Mouse (Mus musculus) ES-CJ7 (cell line): ENCODE results near the gene Gnas.
A peak's percentile ranks its signal among the peaks of the same experiment; 100 is the strongest.
"Not testable (repeated sequence)": the region's sequence is repeated elsewhere in the genome, so short reads cannot be mapped to it uniquely, and the experiment has no call there.

ENCODE experiments used
- DNase-seq: peaks from one replicate; pipeline ENCODE4 v3.0.0; 2011; ENCODE audit warnings: low read depth, low spot score

The Gnas gene

DNA sequence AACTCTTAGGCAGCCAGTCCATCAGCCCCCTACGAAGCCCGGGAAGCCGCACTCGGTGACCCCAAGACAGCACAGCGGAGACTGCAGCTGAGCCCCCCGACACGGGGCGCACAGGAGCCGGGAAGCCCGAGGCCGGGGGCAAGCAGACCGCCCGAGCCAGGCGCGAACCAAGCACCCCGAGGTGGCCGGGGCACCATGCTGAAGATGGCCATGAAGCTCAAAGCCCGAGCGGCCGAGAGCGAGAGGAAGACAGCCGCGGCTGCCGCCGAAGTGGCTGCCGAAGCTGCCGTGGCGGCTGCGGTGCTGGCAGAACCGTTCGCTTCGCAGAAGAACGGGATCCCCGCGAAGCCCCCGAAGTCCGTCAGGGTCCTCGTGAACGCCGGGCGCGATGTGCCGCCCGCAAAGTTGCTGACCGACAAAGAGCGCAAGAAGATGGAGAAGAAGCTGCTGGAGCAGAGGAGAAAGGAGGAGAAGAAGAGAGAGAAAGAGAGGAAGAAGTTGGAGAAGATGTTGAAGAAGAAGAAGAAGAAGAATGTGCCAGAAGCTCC lies 44.3 kb downstream of the Gnas start:
- no peak for DNase-seq

DNA sequence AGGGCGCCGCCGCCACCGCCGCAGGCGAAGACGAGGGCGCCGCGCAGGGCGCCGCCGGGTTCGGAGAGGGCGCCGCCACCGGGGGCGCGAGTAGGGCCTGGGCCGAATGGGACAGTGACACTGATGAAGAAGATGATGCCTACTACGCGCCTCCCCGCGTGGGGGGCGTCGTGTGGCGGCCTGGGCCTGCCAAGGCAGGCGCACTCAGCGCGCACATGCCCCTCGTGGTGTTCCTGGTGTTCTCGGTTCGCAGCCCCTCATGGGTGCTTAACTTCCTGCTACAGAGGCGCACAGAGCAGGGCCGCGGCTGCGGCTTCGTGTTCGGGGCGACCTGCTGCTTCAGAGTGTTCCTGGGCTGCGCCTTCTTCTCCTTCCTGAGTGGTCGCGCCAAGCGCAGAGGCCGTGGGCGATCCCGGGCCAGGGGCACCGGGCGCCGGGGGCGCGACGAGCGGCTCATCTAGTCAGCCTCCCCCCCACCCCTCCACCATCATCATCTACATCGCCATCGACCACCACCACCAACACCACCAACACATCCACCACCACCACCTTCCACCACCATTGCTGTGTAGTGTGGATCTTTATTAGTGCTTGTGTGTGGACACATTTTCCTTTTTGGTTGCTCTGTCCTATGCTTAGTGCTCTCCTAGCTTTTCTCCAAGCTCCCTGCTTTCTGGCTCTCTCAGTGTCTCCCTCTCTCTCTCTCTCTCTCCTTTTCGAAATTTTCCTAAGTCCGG lies 45.0 kb downstream of the Gnas start:
- peak; percentile 49 for DNase-seq

GRCm38 (mm10) chr2:174329663-174330615 lies 45.8 kb downstream of the Gnas start:
- DNase-seq, result peak; percentile 50

DNA sequence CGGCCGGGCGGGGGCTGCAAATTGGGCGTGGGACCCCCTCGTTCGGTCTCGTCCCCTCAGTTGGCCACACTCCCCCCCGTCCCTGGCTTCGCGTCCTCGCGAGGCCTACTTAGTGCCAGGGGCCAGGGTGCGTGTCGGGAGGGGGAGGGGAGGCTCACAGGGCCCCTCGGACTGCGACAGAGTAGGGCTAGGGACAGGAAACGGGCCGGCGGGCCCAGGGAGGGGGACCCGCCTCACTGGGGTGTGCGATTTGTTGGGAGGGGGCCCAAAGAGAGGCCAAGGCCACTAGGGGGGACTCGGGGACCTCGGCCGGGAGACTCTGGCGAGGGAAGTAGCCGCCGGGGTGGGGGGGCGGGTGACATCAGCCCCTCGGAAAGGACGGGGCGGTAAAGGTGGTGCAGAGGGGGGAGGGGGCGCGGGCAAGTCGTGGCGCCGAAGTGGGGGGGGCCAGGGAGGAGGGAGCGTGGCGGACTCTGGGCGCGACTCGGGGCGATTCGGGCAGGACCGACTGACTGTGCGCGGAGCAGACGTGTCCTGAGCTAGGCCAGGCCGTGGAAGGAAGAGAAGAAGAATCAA lies 46.6 kb downstream of the Gnas start:
- peak; percentile 60 for DNase-seq

- DNase-seq, result no peak
Observed at GRCm38 (mm10) chr2:174331282-174332030, 47.3 kb downstream of the Gnas start.

GRCm38 (mm10) chr2:174333239-174333890 lies 49.2 kb downstream of the Gnas start:
- DNase-seq, result no peak

DNA sequence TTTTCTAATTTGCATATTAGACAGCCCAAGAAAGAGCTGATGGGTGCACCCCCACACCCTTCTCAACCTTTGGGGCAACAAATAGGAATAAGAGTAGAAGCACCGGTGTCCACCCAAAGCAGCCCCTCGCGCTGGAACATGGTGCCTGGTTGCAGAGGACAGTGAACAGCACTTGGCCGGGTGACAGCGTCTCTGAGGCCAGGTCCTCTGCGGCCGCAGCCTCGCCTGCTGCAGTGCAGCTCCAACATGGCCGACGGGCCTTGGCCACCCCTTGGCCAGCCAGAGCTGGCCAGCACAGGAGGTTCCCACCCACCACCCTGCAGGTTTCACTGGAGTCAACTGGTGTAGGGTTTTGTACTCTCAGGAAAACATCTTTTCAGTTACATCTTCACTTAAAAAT lies 50.3 kb downstream of the Gnas start:
- no peak for DNase-seq

GRCm38 (mm10) chr2:174337275-174337674 lies 53.2 kb downstream of the Gnas start:
- DNase-seq, result no peak

DNA sequence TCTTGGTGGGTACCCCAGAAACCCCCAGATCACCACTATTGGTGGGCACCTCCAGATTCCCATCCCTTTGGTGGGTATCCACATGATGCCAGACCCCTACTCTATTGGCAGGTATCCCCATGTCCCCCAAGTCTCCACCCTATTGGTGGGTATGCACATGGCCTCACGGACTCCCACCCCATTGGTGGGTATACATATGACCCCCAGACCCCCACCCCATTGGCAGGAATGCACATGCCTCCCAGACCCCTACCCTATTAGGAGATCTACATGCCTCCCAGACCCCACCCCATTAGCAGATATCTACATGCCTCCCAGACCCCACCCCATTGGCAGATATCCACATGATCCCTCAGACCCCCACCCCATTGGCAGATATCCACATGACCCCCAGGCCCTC lies 55.6 kb downstream of the Gnas start:
- no peak for DNase-seq

DNA sequence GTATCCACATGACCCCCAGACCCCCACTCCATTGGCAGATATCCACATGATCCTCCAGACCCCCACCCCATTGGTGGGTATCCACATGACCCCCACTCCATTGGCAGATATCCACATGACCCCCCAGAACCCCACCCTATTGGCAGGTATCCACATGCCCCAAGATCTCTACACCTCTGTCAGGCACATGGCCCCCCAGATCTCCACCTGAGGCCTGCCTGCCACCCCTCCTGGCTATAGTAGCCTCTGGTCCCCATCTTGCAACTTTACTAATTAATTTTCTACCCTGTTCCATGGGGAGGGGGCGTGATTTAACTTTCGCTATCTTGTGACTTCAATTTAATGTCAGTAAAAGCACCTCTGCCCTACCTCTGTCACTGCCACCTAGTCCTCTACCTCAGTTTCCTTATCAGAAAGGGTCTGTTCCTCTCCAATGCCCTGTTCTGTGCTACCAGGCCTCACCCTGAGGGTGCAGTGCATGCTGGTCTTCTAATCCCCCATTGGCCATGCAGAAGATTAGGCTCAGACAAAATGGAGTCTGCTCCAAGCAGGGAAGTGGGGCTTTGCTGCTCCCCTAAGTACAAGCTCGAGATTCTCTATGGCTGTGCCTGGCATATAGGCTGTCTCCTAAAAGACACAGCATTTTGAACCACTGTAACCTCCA lies 56.2 kb downstream of the Gnas start:
- no peak for DNase-seq

- no peak for DNase-seq
Observed at GRCm38 (mm10) chr2:174340893-174341580, 56.9 kb downstream of the Gnas start.

DNA sequence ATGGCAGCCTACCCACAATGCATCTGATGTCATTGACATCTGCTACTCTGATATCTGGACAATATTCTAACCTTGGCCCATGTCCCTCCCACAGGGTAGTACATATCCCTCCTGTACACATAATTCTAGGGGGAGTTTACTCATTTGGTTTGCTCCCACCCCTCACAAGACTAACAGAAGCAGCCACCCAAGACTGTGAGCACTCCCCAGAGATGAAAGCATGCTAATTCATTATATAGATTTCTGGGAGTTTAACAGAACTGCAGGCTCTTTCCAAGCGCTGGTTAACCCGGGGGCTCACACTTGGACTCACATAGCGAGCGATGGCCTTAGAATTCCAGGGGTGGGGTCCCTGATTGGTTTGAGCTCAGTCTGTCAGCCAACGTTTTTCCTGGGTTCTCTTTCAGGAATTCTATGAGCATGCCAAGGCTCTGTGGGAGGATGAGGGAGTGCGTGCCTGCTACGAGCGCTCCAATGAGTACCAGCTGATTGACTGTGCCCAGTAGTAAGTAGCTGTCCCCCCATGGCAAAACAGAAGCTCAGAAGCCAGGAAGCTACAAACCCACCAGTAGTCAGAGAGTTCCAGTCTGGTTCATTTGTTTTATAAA lies 58.8 kb downstream of the Gnas start:
- no peak for DNase-seq

DNA sequence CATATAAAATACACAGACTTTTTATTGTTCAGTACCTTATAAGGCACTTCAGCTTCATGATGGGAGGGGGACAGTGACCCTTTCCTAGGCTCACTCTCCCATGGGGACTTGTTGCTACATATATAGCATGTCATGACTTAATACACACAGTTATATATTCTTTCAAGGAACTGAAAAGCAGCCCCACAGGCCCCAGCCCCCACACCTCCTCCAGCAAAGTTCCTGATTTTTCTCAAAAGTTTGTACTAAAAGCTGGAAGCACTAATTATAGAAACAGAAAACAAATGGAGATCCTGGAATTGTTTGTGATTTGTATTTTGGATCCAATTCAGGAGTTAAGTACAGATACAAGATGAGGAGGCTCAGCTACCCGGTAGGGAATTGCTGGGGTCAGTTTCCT lies 59.4 kb downstream of the Gnas start:
- no peak for DNase-seq

- no peak for DNase-seq
Observed at GRCm38 (mm10) chr2:174344003-174344655, 60.0 kb downstream of the Gnas start.

DNA sequence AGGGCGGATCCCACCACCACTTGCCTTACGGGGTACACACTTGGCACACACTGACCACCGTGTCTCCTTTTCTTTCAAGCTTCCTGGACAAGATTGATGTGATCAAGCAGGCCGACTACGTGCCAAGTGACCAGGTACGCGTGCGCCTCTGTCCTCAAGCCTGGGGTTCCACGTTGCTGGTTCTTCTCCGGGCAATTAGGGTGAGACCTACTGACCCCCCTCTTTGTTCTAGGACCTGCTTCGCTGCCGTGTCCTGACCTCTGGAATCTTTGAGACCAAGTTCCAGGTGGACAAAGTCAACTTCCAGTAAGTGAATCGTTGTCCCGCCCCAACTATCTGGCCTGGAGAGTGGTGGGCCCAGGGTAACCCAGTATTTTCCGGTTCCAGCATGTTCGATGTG lies 60.9 kb downstream of the Gnas start:
- DNase-seq, result no peak

GRCm38 (mm10) chr2:174346612-174346998 lies 62.5 kb downstream of the Gnas start, which contains the start of gene Gm20721:
Gm20721 (minus strand) TSS chr2:174346712.
- no peak for DNase-seq

- not testable (repeated sequence) for DNase-seq
Observed at GRCm38 (mm10) chr2:174346999-174347668, 63.0 kb downstream of the Gnas start.

- DNase-seq, result no peak
Observed at GRCm38 (mm10) chr2:174358516-174358915, 74.4 kb downstream of the Gnas start.
